Mouse (Mus musculus) lung, embryonic 14.5 days (tissue): ENCODE measurements at regions not wholly inside any gene's neighbourhood (a gene's known extent, or its start where the extent isn't known, plus 50 kb on each side); places are given as distances from the start of the nearest gene placed in this dataset.

Experiments
- ATAC-seq: fragments of 200-750 bp; cut with Nextera tagmentation; 2 replicates; pipeline ENCODE4 v1.8.0; 2017; ENCODE audit warnings: mild to moderate bottlenecking, moderate TSS enrichment, moderate library complexity; ENCODE audit not compliant: insufficient read depth
- DNase-seq: peaks from one replicate; pipeline ENCODE4 v3.0.0-alpha.2; 2015
- H3K27ac ChIP-seq: fragments of 300-500 bp; sonication (generic); 2 replicates; pipeline ENCODE4 v1.5.1; 2014; ENCODE audit warnings: low read depth, mild to moderate bottlenecking, moderate library complexity
- H3K27me3 ChIP-seq: fragments of 300-500 bp; sonication (generic); 2 replicates; pipeline ENCODE4 v1.6.1; 2014; ENCODE audit warnings: low read length, control low read depth; ENCODE audit not compliant: insufficient read depth
- H3K36me3 ChIP-seq: fragments of 300-500 bp; sonication (generic); 2 replicates; pipeline ENCODE4 v1.6.1; 2014; ENCODE audit warnings: control low read depth; ENCODE audit not compliant: insufficient read depth
- H3K4me1 ChIP-seq: fragments of 300-500 bp; sonication (generic); 2 replicates; pipeline ENCODE4 v1.6.1; 2014; ENCODE audit warnings: antibody characterized with exemption, control low read depth; ENCODE audit not compliant: insufficient read depth
- H3K4me2 ChIP-seq: fragments of 300-500 bp; sonication (generic); 2 replicates; pipeline ENCODE4 v1.6.1; 2014; ENCODE audit warnings: mild to moderate bottlenecking
- H3K4me3 ChIP-seq: fragments of 300-500 bp; sonication (generic); 2 replicates; pipeline ENCODE4 v1.5.1; 2014; ENCODE audit warnings: low read depth, low read length
- H3K9ac ChIP-seq: fragments of 300-500 bp; sonication (generic); 2 replicates; pipeline ENCODE4 v1.6.1; 2014
- H3K9me3 ChIP-seq: fragments of 300-500 bp; sonication (generic); 2 replicates; pipeline ENCODE4 v1.6.1; 2016; ENCODE audit warnings: low read depth, low read length, control low read depth
- CTCF ChIP-seq: IDR thresholded peaks from 2 replicates; pipeline ENCODE4 v1.5.1; 2016; ENCODE audit warnings: antibody characterized with exemption, low read depth
- WGBS: fragments of 180-500 bp; shearing (Covaris S2); extraction: QIAGEN DNeasy Blood & Tissue Kit; methylation state at CpG from one replicate; pipeline ENCODE4 v1.1.7; 2014; 5-methylcytosine and 5-hydroxymethylcytosine counted together

DNA sequence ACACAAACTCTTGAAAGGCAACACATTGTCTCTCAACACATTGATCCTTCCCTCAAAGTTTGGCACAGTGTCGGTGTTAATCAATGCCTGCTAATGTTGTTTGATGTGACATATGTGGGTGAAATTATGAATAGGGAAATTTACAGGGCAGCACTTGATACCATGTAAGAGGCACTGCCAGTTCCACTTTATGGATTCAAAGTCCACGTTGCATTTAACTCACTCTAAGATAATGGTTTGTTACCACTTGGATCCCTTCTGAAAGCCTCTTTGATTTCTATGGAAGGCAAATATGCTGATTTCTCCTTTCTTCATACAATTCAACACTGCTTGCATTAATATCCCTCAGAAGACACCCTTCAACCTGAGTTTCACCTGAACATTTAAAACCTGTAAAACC lies 395.6 kb upstream of the Adgra3 start:
- no peak for ATAC-seq
- H3K36me3 ChIP-seq, result no peaks in the 10 kb centered on the region
- no peak overlapping the region for H3K4me3 ChIP-seq
- H3K9me3 ChIP-seq, result no peaks in the 10 kb centered on the region
- no peak overlapping the region for H3K9ac ChIP-seq
- WGBS, result 68% methylated on average over 2 of the region's 2 CpGs
- H3K4me2 ChIP-seq, result no peak overlapping the region
- TF ChIP-seq CTCF, result no peak
- no peak overlapping the region for H3K27ac ChIP-seq
- no peaks in the 10 kb centered on the region for H3K4me1 ChIP-seq
- DNase-seq, result no peak
- H3K27me3 ChIP-seq, result no peaks in the 10 kb centered on the region

DNA sequence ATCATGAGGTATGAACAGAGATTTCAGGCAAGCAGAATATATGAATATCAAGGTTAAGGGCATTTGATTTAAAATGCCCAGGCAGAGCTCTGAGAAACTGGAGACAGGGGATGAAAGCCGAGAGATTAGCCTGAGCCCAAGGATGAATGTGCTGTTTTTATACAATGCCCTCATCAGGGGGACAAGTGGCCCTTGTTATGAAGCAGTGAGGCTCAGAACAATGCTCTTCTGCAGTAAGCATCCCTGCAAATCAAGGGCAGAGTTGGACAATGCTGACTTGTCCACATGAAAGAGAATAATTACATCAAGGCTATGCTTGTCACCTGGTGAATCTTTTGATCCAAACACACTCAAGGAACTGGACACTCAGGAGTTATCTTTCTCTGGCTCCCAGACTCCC lies 348.1 kb upstream of the Adgra3 start:
- Histone ChIP-seq H3K4me2 (no peak overlapping the region), H3K36me3 (no peaks in the 10 kb centered on the region), H3K27ac (no peak overlapping the region), H3K9ac (no peak overlapping the region), H3K4me1 (no peaks in the 10 kb centered on the region), H3K27me3 (no peaks in the 10 kb centered on the region), H3K9me3 (no peaks in the 10 kb centered on the region), H3K4me3 (no peak overlapping the region)
- no peak for TF ChIP-seq CTCF
- DNase-seq, result no peak
- 61% methylated on average over 1 of the region's 1 CpGs for WGBS
- no peak for ATAC-seq

DNA sequence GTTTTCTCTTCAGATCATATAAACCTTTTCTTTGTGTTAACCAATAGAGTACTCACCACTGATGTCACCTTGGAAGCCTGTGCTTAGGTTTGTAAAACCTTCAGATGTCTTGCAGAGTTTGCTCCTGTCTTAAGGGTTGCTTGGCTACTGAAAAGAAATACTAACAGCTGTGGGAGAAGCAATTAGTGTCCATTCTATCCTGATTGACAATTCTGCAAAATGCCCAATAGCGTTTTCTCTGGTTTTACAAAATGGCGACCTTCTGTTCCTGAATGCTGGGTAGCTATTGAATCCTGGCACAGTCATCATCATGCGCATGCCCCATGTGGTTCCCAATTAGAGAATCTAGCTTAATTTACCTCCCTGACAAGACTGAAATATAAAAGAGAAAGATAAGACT lies 347.7 kb upstream of the Adgra3 start:
- no peak overlapping the region for H3K4me3 ChIP-seq
- ATAC-seq (no peak), DNase-seq (no peak)
- TF ChIP-seq CTCF, result no peak
- no peaks in the 10 kb centered on the region for H3K9me3 ChIP-seq
- H3K4me1 ChIP-seq, result no peaks in the 10 kb centered on the region
- no peak overlapping the region for H3K27ac ChIP-seq
- H3K9ac ChIP-seq, result no peak overlapping the region
- H3K36me3 ChIP-seq, result no peaks in the 10 kb centered on the region
- WGBS, result 84% methylated on average over 3 of the region's 3 CpGs
- H3K27me3 ChIP-seq, result no peaks in the 10 kb centered on the region
- H3K4me2 ChIP-seq, result no peak overlapping the region
